Mouse (Mus musculus): Measurements from ENCODE around the gene Ubr2. TPM values are rescaled to one million over a fixed set of nuclear protein-coding genes. Genes with fewer than 3 reads are reported as not detected.

Ubr2 gene
- total RNA-seq, 2 experiments from 2014 or later, result 43.5 to 73.8 TPM

DNA sequence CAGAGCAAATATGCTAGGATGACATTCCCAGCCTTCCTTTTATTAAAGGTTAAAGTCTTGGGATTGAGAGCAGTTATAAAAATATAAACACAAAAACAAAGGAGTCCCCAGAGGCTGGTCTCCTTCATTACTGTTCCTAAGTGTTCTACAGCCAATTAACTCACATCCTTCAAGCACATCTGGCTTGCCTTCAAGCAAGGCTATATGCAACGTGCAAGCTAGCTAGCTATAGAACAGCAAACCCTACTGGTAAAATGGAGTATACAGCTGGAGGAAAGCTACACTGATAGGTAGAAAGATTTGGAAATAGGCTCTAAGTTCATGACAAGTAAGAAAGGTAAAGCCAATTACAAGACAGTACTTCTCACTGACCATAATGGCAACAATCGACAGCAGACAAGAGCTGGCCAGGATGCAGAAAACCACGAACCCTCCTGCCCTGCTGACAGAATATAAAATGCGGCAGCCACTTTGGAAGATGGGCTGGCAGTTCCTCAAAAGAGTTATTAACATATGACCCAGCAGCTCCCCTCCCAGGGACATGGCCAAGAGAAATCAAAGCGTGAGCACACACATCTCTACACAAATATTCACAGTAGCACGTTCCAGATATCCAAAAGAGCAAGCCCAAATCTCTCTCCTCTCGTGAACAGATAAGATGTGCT is 4.5 kb downstream of the Ubr2 start:
- no peak for ATAC-seq (replicated peaks; ENCODE audit: low FRiP score, poor library complexity, severe bottlenecking)

DNA sequence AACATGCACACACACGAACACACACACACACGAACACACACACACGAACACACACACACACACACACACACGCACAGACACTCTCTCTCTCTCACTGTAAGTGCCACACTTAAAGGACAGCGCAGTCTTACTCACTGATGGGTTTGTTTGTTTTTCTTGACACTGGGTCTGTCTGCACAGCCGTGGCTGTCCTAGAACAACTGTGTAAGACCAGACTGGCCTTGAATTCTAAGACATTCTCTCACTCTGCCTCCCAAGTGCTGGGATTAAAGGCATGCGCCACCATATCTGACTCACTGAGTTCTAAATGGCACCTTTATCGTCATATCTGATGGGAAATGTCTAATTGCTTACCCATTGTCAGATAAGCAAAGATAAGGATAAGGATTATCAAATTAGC is 7.1 kb downstream of the Ubr2 start:
- no peak for ATAC-seq (replicated peaks; ENCODE audit: low FRiP score, poor library complexity, severe bottlenecking)

DNA sequence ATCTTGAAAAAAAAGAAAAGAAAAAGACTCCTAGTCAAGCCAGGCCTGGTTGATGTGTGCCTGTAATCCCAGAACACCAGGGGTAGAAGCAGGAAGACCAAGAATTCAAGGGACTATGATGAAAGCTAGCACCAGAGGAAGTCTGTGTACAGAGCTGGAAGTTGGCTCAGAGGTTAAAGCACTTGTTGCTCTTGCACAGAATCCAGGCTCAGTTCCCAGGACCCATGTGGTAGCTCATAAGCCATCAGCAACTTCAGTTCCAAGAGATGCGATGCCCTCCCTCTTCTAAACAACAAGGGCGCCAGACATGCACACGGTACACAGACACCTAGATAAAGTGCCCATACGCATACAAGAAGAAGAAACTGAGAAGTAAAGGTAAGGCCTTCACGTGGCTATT is 8.0 kb downstream of the Ubr2 start:
- no peak for ATAC-seq (replicated peaks; ENCODE audit: low FRiP score, poor library complexity, severe bottlenecking)

DNA sequence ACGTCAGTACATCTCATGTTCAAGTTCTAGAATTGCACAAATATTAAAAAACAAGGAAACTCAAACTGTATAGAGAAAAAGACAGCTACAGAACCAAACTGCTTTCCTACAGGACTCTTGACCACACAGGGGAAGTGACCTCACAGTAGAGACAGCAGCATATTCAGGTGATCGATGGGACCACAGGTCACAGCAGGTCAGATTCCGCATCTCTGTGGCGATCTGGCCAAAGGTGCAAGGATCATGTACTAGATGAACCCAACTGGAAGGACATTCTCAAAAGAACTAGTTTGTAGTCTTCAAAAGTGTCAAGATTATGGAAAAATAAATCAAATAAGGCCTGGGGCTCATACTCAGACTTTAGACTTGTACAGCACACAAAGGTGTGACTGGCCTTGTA is 11.5 kb downstream of the Ubr2 start:
- no peak for ATAC-seq (replicated peaks; ENCODE audit: low FRiP score, poor library complexity, severe bottlenecking)

DNA sequence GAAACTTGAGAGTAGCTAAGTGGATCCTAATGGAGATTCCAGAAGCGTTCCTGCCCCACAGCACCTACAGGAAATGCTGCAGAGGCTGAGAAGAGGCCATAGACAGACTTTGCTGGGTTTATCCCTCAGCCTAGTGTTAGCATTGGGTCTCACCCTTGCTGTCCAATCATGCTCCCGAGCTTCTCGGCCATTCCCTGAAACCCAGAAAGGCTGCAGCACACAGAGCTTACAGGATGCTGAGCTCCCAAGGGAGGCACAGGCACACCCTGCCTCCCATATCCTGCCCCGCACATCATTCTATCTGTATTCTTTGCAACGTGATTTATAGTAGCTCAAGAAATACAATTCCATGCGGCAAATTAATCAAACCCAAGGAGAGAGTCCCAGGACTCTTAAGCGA is 13.9 kb downstream of the Ubr2 start:
- no peak for ATAC-seq (replicated peaks; ENCODE audit: low FRiP score, poor library complexity, severe bottlenecking)

DNA sequence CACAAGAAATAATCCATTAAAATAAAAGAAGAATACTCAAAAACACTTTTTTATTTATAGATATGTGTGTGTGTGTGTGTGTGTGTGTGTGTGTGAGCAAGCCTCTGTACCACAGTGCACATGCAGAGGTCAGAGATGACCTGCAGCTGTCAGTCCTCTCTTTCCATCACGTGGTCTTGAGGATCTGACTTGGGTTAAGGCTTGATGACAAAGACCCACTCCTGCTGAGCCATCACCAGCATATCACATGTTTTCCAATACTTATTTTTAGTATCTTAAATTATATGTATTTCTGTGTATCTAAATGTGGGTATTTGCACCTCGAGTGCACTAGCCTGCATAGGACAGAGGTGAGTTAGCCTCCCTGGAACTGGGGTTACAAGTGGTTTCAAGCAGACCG is 14.7 kb downstream of the Ubr2 start:
- ATAC-seq (replicated peaks; ENCODE audit: low FRiP score, poor library complexity, severe bottlenecking), result no peak

DNA sequence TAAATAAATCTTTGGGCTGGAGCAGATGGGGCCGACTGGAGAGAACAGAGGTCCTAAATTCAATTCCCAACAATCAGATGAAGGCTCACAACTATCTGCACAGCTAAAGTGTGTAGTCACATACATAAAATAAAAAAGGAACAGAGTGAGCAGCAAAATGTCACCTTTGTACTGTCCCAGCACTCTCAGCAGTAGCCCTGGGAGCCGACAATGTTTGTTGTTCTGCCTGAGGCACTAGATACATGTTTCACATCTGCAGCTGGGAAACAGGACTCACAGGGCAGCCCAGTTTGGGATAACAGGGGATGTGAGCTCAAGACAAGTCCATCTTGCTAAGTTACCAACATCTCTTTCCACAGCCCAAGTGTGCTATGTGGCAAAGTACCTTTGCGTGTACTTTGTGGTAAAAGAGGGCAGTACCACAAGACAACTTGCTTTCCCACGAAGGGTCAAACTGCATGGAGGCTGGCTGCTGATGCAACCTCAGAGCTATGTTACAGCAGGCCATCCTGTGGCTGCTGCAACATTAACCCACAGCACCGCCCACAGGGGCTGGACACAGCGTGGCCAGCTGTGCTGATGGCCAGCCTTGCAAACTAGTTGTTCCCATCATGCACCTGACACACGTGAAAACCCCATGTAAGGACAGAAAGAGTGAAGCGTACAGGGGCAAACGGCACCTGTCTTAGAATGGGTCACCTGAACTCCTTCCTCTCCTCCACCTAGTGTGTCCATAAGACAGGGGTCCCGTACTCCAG is 15.5 kb downstream of the Ubr2 start:
- ATAC-seq (replicated peaks; ENCODE audit: low FRiP score, poor library complexity, severe bottlenecking), result no peak

DNA sequence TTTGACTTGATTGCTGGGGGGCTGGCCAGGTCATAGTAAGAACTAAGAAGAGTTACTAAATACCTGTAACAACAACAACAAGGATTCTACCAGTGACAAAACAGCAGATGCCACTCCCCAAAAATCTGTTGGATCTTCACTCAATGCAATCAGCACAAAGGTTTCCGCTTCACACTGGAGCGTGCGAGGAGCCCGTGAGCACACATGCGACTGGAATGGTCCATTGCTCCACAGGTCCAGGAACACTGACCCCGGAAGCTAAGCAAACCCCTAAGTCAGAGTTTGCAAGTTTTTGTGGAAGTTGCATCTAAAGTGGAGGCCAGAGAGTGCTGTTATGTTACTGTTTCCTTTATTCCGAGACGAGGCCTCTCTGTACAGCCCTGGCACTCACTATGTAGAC is 16.7 kb downstream of the Ubr2 start:
- ATAC-seq (replicated peaks; ENCODE audit: low FRiP score, poor library complexity, severe bottlenecking), result no peak

DNA sequence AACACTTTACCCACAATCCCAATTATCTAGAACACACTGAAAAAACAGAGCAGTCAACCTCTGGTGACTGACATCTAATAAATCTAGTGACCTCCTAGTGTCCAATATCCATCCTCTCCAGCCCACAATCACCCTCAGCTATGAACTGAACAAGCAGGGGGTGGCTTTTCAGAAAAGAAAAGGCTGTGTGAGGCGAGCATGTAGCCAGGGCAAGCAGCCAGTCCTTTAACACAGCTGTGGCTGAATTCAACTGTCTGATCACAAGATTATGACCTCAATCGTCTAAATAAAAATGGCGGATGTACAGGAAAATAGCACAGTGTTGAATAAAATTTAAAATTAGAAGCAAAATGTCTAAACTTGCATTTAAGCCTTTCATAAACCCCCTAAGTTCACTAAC is 22.7 kb downstream of the Ubr2 start:
- ATAC-seq (replicated peaks; ENCODE audit: low FRiP score, poor library complexity, severe bottlenecking), result no peak

DNA sequence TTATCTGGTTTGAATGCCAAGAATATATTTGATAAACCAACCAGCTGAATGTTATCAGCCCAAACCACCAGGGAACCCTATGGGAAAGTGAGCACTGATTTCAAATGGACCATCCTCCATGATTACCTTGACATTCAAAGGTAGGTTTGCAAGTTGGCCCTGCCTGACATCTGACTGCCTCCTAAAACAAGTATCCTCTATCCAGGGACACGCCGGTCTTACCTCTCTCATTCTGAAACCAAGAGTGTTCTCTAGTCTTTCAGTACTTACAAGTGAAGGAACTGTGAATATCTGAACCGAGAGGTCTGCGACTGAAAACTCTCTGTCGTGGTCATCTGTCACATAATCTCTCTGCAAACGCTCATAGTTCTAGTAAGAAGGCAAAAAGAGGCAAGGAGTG is 30.3 kb downstream of the Ubr2 start:
- ATAC-seq (replicated peaks; ENCODE audit: low FRiP score, poor library complexity, severe bottlenecking), result no peak

DNA sequence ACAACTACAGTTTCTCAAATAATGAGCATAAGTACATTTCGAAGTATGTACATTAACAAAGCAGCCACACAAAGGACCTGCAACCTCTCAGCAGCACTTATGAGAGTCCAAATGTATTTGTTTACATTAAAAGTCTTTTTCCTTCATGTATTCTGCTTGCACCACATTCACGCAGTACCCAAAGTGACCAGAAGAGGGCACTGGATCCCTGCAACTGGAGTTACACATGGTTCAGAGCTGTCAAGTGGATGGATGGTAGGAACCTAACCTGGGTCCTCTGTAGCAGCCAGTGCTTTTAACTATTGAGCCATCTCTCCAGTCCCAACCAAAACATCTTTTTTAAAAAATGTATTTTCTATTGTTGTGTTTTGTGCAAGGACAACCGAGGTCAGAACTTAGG is 35.2 kb downstream of the Ubr2 start:
- peak; percentile 74 for ATAC-seq (replicated peaks; ENCODE audit: low FRiP score, poor library complexity, severe bottlenecking)

DNA sequence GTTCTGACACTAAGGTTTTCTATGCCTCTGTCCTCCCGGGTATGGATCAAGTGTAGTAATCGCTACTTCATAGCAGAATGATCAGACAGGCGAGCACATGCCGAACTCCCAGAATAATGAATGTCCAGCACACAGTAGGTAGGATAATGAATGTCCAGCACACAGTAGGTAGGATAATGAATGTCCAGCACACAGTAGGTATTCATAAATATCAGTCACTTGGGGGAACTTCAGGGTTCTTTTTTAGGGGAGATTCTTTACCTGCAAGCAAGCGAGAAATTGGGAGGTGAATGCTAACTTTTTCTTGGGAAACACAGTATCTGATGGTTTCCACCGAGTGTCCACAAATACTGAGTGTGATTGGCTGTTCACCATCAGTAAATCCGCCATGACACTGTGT is 37.8 kb downstream of the Ubr2 start:
- no peak for ATAC-seq (replicated peaks; ENCODE audit: low FRiP score, poor library complexity, severe bottlenecking)

DNA sequence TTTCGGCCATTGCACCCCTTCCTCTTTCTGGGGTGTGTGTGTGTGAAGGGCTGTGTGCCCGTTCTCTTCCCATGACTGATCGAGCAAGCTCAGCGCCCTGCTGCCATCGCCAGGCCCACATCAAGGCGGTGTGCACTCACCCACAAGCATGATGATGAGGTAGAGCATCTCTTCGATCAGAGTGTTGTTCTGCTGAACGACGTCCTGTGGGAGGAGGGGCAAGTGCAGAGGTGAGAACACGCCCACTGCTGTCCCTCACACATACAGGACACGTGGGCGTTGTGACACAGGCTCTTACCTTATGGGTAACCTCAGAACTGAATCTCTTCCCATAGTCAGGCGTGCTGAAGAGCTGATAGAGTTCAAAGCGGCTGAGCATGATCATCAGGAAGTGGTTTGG is 43.5 kb downstream of the Ubr2 start:
- ATAC-seq (replicated peaks; ENCODE audit: low FRiP score, poor library complexity, severe bottlenecking), result no peak

DNA sequence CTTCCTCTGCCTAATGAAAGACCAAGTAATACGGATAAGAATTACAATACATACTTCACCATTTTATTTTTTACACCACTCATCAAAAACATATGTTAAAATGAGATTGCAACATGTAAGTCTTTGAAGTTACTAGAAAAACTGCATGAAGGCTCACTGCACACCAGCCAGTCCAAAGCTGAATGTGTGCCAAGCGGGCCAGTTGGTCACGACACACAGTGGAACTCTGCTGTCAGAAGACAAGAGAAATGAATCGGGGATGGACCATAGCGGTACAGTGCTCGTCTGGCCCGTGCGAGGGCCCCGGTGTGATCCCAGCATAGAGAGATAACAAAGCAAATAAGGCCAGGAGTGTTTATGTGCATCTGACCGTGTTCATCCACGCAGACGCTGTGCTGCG is 47.2 kb downstream of the Ubr2 start:
- ATAC-seq (replicated peaks; ENCODE audit: low FRiP score, poor library complexity, severe bottlenecking), result no peak

DNA sequence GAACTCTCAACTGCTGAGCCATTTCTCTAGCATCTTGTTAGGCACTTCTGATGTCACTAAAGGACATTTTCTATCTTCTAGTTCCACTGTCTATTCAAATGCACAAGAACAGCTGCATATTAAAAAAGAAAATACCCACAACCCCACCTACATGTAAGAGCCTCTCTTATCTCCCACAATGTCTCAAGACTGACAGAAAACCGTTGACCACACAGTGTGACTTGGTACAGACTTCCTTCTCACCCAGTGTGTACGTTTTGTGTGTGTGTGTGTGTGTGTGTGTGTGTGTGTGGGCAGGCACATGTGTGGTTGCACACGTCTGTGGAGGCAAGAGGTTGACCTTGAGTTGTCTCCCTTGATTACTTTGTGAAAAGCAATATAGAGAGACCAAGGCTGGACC is 48.2 kb downstream of the Ubr2 start:
- ATAC-seq (replicated peaks; ENCODE audit: low FRiP score, poor library complexity, severe bottlenecking), result no peak

DNA sequence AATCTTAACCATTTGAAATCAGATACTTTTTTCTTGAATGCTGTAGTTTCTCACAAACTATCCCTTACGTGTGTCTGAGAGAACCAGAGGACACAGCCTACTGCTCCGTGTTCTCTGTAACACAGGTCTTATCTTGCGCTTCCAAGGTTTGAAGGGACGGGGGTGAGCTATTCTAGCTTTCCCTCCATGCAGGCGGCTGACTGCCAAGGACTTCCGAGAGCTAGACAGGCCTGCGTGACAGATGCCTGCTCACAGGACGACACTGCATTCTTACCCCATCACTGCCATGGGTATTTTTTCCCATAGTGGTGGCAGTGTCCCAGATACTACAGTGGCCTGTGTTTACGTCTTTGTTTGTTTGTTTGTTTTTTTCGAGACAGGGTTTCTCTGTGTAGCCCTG is 50.1 kb downstream of the Ubr2 start:
- ATAC-seq (replicated peaks; ENCODE audit: low FRiP score, poor library complexity, severe bottlenecking), result no peak

DNA sequence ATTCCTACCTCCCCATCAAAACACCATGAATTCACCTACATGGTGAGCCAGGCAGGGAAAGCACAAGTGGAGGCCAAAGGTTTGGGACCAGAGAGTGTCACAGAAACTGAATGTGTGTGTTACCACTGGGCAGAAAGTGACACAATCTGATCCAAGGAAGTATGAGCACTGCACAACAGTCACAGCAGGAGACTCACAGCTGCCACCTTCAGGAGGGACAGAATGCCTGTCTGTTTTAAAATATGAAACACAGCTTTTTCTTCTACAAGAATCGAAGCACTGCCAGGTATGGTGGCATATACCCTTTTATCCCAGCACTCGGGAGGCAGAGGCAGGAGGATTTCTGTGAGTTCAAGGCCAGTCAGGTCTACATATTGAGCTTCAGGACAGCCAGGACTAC is 52.3 kb downstream of the Ubr2 start:
- no peak for ATAC-seq (replicated peaks; ENCODE audit: low FRiP score, poor library complexity, severe bottlenecking)

DNA sequence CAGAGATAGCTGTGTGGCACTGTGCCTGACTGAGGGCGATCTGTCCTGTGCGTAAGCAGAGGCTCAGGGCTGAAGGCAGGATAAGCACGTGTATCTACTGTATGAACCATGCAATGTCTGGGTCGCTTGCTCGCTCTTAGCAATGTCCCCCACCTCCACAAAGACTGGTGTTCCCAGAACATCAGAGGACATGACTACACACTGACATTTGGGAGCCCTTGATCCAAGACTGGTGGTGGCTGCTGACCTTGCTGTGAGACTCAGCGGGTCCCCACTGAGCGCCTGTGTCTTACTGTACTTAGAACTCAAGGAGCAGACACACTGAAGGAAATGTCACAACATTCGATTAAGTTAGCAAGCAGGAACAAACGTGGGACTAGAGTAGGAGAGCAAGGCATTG is 64.1 kb downstream of the Ubr2 start:
- ATAC-seq (replicated peaks; ENCODE audit: low FRiP score, poor library complexity, severe bottlenecking), result no peak

DNA sequence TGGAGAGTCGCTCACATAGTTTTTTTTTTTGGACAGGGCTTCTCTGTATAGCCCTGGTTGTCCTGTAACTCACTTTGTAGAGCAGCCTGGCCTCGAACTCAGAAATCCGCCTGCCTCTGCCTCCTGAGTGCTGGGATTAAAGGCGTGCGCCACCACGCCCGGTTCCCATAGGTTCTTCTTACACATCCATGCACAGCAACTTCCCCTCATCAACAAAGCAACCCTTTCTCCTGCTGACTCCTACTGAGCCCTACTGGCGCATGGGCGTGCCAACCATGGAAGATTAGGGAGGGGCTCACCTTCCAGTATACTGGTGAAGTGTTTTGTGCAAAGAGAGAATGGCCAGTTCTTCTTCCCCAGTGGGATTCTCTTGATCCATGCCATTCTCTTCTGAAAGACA is 67.9 kb downstream of the Ubr2 start:
- no peak for ATAC-seq (replicated peaks; ENCODE audit: low FRiP score, poor library complexity, severe bottlenecking)

DNA sequence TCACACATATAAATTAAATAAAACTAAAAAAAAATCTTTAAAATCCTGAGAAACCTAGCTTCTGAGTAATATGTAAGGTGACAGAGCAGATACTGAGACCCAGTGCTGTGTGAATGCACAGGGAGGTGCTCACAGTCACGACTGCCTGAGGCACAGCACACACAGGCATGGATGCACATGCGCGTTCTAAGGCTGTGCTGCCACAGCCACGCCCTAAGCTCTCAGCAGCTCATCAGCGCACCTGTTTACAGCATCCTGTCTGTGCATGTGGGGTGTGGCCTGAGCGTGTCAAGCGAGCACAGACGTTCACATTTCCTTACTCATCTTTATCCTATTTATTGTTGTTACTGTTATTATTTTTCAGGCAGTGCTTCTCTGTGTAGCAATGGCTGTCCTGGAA is 69.9 kb downstream of the Ubr2 start:
- no peak for ATAC-seq (replicated peaks; ENCODE audit: low FRiP score, poor library complexity, severe bottlenecking)

DNA sequence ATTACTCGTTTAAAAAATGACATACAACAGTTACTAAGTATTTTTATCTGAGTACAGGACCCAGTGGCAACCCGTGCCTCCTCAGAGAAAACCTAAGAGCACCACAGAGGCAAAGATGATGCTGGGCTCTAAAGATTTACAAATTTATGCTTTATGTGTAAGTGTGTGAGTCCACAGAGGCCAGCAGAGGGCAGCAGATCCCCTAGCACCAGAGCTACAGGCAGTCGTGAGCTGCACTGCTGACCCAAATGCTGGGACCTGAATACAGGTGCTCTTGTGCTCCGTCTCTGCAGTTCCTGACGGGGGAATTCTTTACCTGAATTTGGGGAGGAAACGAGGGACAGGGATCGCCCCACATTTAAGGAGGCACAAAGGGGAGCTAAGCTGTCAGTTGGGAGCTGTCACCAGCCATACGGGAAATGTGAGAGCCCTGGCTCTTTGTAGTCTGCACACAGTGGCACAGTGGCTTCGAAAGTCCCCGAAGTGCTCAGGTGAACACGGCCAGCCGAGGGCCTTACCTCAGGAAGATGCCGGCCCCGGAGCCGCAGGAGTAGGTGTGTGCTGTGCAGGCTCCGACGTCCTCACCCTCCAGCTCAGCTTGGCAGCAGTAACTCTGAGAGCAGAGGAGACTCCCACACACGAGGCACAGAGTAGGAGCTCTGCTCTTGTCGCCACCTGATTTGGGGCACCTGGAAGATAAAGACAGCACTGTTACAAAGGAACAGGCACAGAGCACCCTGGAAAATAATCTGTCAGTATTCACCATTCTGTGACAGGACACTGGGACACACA is 76.6 kb downstream of the Ubr2 start:
- ATAC-seq (replicated peaks; ENCODE audit: low FRiP score, poor library complexity, severe bottlenecking), result peak; percentile 74
